Mouse (Mus musculus): ENCODE data around the gene Gm17949.

Gm17949 gene

DNA sequence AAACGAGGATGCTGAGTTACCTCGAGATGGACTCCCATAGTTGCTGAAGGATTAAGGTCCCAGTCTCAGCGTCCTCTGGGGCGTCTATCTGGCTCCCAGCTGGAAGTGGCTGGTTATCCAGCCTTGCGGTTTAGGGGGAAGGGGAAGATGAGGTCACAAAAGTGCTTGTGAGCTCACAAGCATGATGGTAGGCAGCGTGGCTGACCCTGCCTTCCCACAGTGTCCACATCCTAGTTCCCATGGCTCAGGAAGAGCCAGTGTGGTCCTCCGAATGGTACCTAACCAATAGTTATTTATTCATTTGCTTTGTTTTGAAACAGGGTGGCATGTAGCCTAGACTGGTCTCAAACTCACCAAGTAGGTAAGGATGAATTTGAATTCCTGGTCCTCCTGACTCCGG, 30.3 kb downstream of the Gm17949 start, which contains the start of gene Slc25a41:
Slc25a41 (minus strand) TSS at position 101 of the 400 bp plus-strand sequence.
- DNase-seq (ENCODE audit: low read depth, low spot score): no peak

DNA sequence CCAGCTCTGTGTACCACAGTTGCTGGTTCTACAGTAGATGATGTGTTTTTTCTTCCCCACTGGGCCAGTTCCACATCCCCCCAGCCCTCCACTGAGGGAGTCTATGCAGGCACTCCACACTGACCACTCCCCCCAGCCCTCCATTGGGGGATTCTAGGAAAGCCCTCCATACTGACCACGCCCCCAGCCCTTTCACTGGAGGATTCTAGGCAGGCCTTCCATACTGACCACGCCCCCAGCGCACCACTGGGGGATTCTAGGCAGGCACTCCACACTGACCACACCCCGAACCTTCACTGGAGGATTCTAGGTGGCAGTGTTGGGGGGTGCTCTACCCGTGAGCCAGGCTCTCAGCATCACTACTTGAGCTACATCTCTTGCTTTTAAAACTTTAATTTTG, 36.1 kb downstream of the Gm17949 start:
- DNase-seq (ENCODE audit: low read depth, low spot score): no peak

DNA sequence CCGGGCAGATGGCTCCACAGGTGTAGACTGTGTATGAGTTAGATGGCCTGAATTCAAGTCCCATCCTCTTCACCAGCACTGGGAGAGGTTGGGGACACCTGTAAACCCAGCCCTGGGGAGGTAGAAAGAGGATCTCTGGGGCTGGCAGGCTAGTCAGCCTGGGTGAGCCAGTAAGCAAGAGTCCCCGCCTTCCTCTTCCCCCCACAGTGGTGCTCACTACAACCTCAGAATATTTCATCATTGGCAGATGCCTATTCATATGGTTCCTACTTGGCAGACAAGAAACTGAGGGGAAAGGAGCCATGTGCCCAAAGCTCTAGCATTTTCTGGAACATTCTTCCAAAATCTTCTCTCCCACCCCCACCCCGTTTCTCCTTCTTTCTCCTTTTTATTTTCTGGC, 37.5 kb downstream of the Gm17949 start:
- no peak for DNase-seq (ENCODE audit: low read depth, low spot score)

DNA sequence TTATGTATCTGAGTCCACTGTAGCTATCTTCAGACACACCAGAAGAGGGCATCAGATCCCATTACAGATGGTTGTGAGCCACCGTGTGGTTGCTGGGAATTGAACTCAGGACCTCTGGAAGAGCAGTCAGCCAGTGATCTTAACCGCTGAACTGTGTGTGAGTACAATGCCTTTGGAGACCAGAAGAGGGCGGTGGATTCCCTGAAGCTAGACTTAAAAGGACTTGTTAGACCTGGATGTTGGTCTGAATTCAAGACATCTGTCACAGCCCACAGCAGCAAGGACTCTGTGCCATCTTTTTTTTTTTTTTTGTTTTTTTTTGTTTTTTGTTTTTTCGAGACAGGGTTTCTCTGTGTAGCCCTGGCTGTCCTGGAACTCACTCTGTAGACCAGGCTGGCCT, 40.4 kb downstream of the Gm17949 start:
- peak; percentile 46 for DNase-seq (ENCODE audit: low read depth, low spot score)

DNA sequence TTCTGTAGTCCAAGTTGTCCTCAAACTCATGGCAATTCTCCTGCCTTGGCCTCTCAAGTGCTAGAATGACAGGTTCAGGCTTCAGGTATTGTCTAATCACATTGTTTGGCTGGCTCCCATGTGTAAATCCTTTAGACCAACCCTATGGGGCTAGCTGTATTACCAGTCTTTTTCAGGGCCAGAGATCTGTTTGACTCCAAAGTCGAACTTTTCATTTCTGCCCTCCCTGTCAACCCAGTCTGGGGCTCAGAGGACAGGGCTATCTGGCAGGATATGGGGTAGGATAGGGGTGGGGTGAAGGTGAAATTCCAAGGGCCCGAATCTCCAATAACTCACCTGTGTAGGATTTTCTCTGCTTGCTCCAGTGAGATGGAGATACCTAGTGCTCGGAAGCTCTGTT, 45.0 kb downstream of the Gm17949 start:
- no peak for DNase-seq (ENCODE audit: low read depth, low spot score)

DNA sequence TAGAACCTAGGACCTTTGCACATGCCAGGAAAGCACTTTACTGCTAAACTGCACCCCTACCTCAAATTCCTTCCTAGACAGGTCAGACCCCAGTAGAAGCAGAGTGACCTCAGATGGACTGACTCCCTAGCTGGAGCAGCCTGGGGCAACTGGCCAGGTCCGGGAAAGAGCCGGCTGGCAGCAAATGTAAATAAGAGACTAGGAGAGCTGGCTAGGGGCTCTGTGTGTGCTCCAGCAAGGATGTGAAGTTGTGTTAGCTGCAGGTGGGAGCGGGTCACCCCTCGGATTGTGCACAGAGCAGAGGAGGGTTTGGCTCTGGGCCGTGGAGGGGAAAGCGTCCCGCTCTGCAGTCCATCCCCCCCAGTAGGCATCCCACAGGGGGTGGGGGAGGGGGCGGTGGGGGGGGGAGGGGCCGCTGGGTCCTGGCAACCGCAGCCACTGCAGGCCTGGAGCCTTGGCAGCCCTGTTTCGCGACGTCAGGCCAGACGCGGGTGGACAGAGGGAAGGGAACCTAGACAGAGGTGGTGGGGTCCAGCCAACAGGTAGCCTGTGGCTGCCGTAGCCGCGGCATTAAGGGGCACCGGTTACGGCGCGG, 47.7 kb downstream of the Gm17949 start, which contains the start of gene Crb3:
Crb3 (plus strand) TSS at position 215 of the 595 bp plus-strand sequence.
- no peak for DNase-seq (ENCODE audit: low read depth, low spot score)

DNA sequence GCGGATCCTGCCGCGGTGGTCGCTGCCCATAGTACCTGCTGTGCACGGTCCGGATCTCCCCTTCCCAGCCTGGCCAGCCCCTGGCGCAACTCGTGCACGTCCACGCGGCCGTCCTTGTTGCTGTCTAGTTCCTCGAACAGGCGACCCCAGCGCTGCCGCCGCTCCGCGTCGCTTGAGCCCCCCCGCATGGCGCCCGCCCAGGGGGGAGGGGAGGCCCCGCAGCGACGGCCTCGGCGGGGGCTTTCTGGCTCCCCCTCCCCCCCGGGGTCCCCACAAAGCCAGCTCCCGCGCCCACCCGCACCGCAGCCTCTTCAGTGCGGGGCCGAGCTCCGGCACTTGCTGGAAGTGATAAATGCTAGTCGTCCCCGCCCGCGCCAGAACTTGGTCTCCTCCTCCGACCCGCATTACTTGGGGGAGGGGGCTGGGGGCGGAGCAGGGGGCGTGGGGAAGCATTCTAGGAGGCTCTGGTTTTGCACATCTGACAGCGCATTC, 48.3 kb downstream of the Gm17949 start, which contains the start of gene Slc25a23:
Slc25a23 (minus strand) TSS at position 378 of the 492 bp plus-strand sequence.
- DNase-seq (ENCODE audit: low read depth, low spot score): no peak

DNA sequence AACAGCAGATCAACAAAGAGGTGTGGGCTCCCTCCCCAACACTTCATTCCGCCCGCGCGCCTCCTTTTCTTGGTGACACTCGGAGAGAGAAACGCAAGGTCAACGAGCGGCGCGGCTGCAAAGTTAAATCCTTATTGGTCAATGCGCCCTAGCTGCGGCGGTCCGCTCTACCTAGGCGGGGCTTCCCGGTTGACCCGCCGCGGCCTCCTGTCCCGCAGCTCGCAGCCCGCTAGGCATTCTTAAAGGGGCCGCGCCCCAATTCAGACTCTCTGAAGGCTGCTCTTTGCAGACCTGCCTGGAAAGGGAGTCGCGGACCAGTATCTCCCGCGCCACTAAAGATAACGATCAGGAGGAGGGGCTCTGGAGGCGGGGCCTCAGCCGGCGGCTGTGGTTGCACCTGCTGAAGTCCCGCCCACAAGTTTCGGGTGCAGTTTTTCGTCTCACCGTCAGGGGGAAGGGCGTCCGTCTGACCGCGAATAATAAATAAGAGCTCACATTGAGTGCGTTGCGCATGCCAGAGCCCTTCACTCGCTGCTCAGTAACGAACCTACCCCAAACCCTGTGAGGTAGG, 49.0 kb downstream of the Gm17949 start:
- DNase-seq (ENCODE audit: low read depth, low spot score): peak; percentile 67

DNA sequence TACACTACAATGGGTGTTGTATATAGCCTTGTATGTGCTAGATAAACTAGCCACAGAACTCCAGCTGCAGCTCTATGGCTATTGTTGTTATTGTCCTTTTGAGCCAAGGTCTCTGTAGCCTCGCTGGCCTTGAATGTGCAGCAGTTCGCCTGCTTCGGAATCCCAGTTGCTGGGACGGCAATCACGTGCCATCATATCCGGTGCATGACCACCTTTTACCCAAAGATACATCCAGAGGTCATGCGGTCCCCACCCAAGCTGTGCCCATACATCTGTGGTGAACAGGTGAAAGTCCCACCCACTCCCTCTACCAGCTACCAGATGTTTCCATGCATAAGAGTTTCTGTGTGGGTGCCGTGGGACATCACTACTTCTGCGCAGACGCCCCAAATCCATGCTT, 49.8 kb downstream of the Gm17949 start:
- DNase-seq (ENCODE audit: low read depth, low spot score): no peak

DNA sequence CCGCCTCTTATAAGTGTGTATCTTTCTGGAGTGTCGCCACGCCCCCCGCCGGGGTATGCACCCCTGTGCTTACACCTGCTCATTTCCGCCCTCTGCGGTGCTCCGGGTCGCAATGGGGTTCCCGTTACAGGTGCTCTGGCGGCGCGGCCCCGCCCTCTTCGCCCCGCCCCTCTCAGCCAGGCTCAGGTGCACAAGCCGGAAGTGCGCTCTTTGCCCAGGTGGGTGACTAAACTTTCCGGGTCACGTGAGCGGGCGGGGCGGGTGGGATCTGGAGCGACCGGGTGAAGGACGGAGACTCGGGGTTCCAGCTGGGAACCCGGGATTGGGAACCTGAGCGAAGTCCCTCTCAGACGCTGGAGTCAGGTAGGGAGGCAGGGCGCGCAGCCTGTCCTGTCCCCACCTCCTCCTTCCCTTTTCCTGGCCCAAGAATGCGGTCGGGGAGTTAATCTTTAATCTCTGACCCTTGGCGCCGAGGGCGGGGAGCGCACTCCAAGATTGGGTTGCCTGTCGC, 50.8 kb downstream of the Gm17949 start:
- DNase-seq (ENCODE audit: low read depth, low spot score): no peak

DNA sequence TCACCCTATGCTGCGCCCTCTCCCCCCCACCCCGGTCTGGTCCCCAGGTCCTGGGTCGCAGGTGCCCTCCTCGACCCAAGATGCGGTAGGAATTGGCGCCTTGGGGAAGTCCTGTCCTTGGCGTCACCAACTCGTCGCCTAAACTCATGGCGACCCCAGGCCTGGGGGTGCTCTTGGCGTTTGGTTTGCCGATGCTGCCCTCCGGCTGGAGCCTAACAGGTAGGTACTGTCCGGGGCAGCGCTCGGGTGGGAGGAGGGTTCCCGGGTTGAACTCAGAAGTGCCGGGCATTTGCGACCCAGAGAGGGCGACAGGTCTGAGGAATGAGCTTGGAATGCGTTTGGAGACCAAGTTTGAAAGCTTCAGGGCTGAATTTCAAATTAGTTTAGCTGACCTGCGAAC, 51.3 kb downstream of the Gm17949 start:
- no peak for DNase-seq (ENCODE audit: low read depth, low spot score)

DNA sequence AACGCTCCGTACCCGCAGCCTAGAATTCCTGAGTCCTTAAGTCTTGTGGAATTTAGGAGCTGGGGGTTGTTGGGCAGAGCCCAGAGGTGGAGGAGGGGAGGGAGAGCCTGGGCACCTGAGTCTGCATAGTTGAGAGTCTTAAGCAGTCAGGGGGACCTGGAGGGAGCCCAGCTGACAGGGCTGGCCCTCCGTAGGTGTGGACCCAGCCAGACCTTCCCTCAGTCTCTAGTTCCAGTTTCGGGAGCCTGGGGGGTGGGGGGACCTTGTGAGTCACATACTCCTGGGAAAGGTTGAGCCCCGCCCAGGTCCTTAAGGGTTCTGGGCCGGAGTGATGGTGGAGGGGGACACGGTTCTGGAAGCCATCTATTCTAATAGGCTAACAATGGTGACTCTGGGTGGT, 51.8 kb downstream of the Gm17949 start:
- DNase-seq (ENCODE audit: low read depth, low spot score): no peak

DNA sequence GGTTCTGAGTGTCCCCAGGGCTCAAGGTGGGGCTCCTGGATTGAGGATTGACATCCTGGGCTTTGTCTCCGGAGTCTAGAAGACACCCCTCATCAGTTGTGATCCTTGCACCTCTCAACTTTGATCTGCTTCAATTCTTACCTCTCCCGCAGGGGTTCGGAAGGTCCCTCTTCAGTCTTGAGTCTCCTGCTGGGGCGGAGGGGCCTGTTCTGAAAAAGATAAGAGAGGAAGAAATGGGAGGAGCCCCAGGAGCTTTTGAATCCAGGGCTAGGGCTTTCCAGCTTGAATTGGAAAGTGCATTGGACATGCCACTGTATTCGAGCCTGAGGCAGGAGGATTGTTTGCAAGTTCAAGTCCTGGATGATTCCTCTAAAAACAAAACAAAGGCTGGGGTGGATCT, 55.6 kb downstream of the Gm17949 start:
- no peak for DNase-seq (ENCODE audit: low read depth, low spot score)

DNA sequence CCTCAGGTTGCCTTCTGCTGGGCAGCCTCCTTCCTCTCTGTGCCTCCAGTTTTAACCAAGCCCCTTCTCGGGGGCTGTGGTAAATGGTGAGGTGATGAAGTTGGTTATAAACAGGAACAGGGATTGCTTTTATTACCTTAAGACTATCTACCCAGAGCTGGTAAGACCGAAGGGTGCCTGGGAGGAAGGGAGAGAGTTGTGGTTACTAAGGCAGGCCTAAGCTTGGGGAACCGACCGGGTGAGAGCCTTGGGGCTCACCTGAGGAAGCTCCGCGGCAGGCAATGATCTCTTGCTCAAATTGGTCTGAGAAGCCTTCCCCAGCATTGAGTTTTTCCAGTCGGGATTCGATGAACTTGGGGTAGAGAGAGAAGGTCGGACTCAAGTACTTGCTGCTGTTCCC, 59.0 kb downstream of the Gm17949 start:
- no peak for DNase-seq (ENCODE audit: low read depth, low spot score)

DNA sequence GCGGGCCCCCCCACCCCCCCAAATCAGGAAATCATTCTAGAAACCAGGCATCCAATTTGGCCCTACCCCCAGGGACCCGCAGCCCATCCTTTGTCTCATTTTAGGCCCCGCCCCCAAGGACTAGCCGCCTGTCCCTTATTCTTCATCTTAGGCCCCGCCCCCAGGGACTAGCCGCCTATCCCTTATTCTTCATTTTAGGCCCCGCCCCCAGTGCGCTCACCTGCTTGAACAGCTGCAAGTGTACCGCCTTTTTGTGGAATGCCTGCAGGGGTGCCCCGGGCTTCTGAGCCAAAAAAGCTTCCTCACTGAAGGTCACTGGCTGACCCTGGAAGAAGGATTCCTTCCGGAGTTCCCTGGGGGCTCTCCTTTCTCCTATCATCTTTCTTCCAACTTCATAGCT, 59.4 kb downstream of the Gm17949 start:
- no peak for DNase-seq (ENCODE audit: low read depth, low spot score)

Measured in 3T3-L1 (cell line).